Comparison of ENCODE assay signal across 8 mouse cellular contexts in the genomic region with DNA sequence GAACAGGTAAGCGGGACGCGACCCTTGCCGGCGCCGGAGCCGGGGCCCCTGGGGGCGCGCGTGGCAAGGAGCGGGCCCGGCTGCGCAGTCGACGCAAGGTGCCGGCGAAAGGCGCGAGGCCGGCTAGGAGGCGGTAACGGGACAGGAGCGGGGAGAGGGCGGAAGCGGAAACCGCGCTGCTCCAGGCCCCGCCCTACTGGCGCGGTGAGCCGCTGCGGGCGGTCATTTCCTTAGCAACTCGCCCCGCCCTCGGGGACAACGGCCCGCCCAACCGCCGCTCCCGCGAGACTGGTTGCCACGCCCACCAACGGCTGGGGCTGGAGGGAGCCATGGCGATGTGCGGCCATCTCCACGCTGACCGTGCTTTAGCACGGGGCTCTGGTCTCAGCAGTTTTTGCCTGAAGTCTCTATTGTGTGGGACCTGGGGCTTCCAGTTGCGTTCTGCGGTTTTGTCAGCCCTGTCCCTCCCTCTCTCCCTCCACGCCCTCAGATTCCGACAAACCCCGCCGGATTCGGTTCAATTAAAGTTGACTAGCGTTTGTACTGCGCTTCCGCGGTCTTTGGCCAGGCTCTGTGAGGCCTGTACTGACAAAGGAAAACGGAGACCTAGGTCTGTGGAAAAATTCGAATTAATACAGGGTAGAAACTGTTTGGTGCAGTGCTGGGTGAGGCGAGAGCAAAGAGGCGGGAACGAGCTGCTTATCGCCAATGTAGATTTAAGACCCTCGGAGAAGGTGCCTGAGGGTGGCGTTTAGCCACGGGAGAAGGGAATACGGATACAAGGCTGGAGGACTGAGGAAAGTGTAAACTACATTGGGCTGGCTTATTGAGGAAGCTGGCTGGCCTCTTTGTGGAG. TPM values are rescaled to one million over a fixed set of nuclear protein-coding genes. Genes with fewer than 3 reads are reported as not detected.
DNase-seq lines count a peak whose midpoint lies in the region; ATAC-seq and TF ChIP-seq lines count a peak whose summit lies in the region.

A gene (minus strand): TSS at position 240 of the 856 bp plus-strand sequence.

- intact Hi-C loops in heart, postnatal 25 days (cut with DNase I), result loop anchor here (2.0 to 5.0 kb wide), 2 partner anchors 20 to 67 kb away; a partner anchor contains a TSS

- H3K9ac ChIP-seq in forebrain, embryonic 15.5 days (replicated peaks), result peak within 1 kb of the TSS; percentile 84
- H3K9ac ChIP-seq in lung, embryonic 14.5 days, result peak within 1 kb of the TSS; percentile 86

- no peaks in the 10 kb centered on the region for H3K27me3 ChIP-seq in forebrain, embryonic 15.5 days
- no peaks in the 10 kb centered on the region for H3K27me3 ChIP-seq in lung, embryonic 14.5 days (ENCODE audit: insufficient read depth, low read length)
- no peaks in the 10 kb centered on the region for H3K27me3 ChIP-seq in thymus, adult 2 months (ENCODE audit: control insufficient read depth, insufficient read depth, low read length)

- H3K4me1 ChIP-seq in forebrain, embryonic 15.5 days, result peaks cover 21% of the 10 kb centered on the region
- H3K4me1 ChIP-seq in lung, embryonic 14.5 days (ENCODE audit: insufficient read depth), result peaks cover 4% of the 10 kb centered on the region; the same call in 1 of the 2 replicates
- H3K4me1 ChIP-seq in olfactory bulb, adult 2 months (ENCODE audit: control insufficient read depth, insufficient read depth, low read length), result 0 out of 2 replicates have a peak, but pooled peaks cover 2% of the 10 kb centered on the region
- peaks cover 9% of the 10 kb centered on the region for H3K4me1 ChIP-seq in thymus, adult 2 months (replicated peaks; ENCODE audit: control insufficient read depth, insufficient read depth, low read length)

- H3K36me3 ChIP-seq in forebrain, embryonic 15.5 days, result no peaks in the 10 kb centered on the region
- no peaks in the 10 kb centered on the region for H3K36me3 ChIP-seq in lung, embryonic 14.5 days (ENCODE audit: insufficient read depth)
- no peaks in the 10 kb centered on the region for H3K36me3 ChIP-seq in thymus, adult 2 months (ENCODE audit: control insufficient read depth, insufficient read depth, low read length)

- WGBS in forebrain, embryonic 15.5 days, result under 1% methylated on average over 64 of the region's 70 CpGs
- under 1% methylated on average over 70 of the region's 70 CpGs for WGBS in lung, embryonic 14.5 days
- under 1% methylated on average over 68 of the region's 70 CpGs for WGBS in olfactory bulb, adult 2 months
- WGBS in thymus, adult 2 months, result 1% methylated on average over 63 of the region's 70 CpGs

- peak; percentile 95 for DNase-seq in ES-CJ7 (ENCODE audit: low read depth, low spot score)
- peak; percentile 95 for DNase-seq in cerebellum, adult 11 months
- DNase-seq in heart, postnatal 25 days (ENCODE audit: low spot score), result peak; percentile 95
- peak; percentile 96 to 98 for DNase-seq in layer of hippocampus, adult 2 months (ENCODE audit: low spot score in 2 of 2)
- DNase-seq in lung, embryonic 14.5 days, result peak; percentile 99
- DNase-seq in thymus, adult 2 months, result peak; percentile 98

- no peaks in the 10 kb centered on the region for H3K9me3 ChIP-seq in forebrain, embryonic 15.5 days
- H3K9me3 ChIP-seq in lung, embryonic 14.5 days (ENCODE audit: low read depth, low read length), result no peaks in the 10 kb centered on the region

- peak; percentile 95 for TF ChIP-seq POLR2A in olfactory bulb, adult 2 months (IDR thresholded peaks at IDR 0.05; ENCODE audit: insufficient read depth, low read depth, low read length)
- peak; percentile 80 for TF ChIP-seq POLR2A in thymus, adult 2 months (IDR thresholded peaks at IDR 0.05; ENCODE audit: control insufficient read depth, extremely low read depth, insufficient read depth, low read length, poor library complexity)

- ATAC-seq in forebrain, embryonic 15.5 days (replicated peaks), result peak; percentile 95
- peak; percentile 96 for ATAC-seq in lung, embryonic 14.5 days (ENCODE audit: insufficient read depth)

- H3K4me3 ChIP-seq in forebrain, embryonic 15.5 days, result peak within 1 kb of the TSS; percentile 89
- peak within 1 kb of the TSS; percentile 98 for H3K4me3 ChIP-seq in layer of hippocampus, adult 2 months
- H3K4me3 ChIP-seq in lung, embryonic 14.5 days (ENCODE audit: low read depth, low read length), result peak within 1 kb of the TSS; percentile 84
- H3K4me3 ChIP-seq in olfactory bulb, adult 2 months (ENCODE audit: insufficient read depth, low read depth, low read length), result peak within 1 kb of the TSS; percentile 97
- peak within 1 kb of the TSS; percentile 81 for H3K4me3 ChIP-seq in thymus, adult 2 months (ENCODE audit: control insufficient read depth, insufficient read depth, low read length)

- peak within 1 kb of the TSS; percentile 84 for H3K4me2 ChIP-seq in forebrain, embryonic 15.5 days (replicated peaks)
- peak within 1 kb of the TSS; percentile 64 for H3K4me2 ChIP-seq in lung, embryonic 14.5 days

- peak; percentile 26 for TF ChIP-seq CTCF in layer of hippocampus, adult 2 months (conservative IDR thresholded peaks at IDR 0.05)
- TF ChIP-seq CTCF in lung, embryonic 14.5 days (IDR thresholded peaks at IDR 0.05; ENCODE audit: low read depth), result no peak
- TF ChIP-seq CTCF in olfactory bulb, adult 2 months (IDR thresholded peaks at IDR 0.05; ENCODE audit: insufficient read depth, low read depth, low read length), result no peak
- no peak for TF ChIP-seq CTCF in thymus, adult 2 months (IDR thresholded peaks at IDR 0.05; ENCODE audit: borderline replicate concordance, control insufficient read depth, extremely low read depth, insufficient read depth, low read length, poor library complexity)

- H3K27ac ChIP-seq in forebrain, embryonic 15.5 days (replicated peaks), result peak within 1 kb of the TSS; percentile 93
- H3K27ac ChIP-seq in layer of hippocampus, adult 2 months, result peak within 1 kb of the TSS; percentile 90
- H3K27ac ChIP-seq in lung, embryonic 14.5 days (ENCODE audit: low read depth), result peak within 1 kb of the TSS; percentile 94
- peak within 1 kb of the TSS; percentile 64 for H3K27ac ChIP-seq in olfactory bulb, adult 2 months (ENCODE audit: insufficient read depth, low read depth, low read length)
- peak within 1 kb of the TSS; percentile 60 for H3K27ac ChIP-seq in thymus, adult 2 months (ENCODE audit: control insufficient read depth, insufficient read depth, low read length)

RNA-seq across cellular contexts. Expression of the gene that starts here (rescaled TPM):
- polyA plus RNA-seq in forebrain, embryonic 15.5 days (2015; fragmentation: Nextera tagmentation; extraction: Ambion mirVana), result 170 TPM in 2 replicates
- 10 to 100 TPM; 58.5 to 61.7 TPM for total RNA-seq in heart, postnatal 25 days (2021)
- total RNA-seq in layer of hippocampus, adult 2 months (2021), result 10 to 100 TPM; 71.3 to 74.8 TPM
- 144 and 148 TPM in 2 replicates for polyA plus RNA-seq in lung, embryonic 14.5 days (2014; fragmentation: Nextera tagmentation; extraction: Ambion mirVana)
- not detected in 2 replicates for polyA plus RNA-seq in olfactory bulb, adult 2 months (2012; ENCODE audit: insufficient read depth, insufficient read length, low replicate concordance, missing spikeins)
- 122 and 168 TPM in 2 replicates for polyA plus RNA-seq in thymus, adult 2 months (2012; rRNA removed)

Comparison
In these comparisons a context has a peak if more than half of its experiments do, and no peak if none do; other contexts are left out.
1. Peak in every context shown above with its lines: DNase-seq, ATAC-seq, H3K4me3 ChIP-seq and H3K27ac ChIP-seq.